Mouse (Mus musculus) intestine, embryonic 16.5 days (tissue): ENCODE data around the gene G530012D18Rik. TPM values are rescaled to one million over a fixed set of nuclear protein-coding genes. Genes with fewer than 3 reads are reported as not detected.
"Not testable (repeated sequence)": the region's sequence is repeated elsewhere in the genome, so short reads cannot be mapped to it uniquely, and the experiment has no call there.

Source experiments
- ATAC-seq: fragments of 200-750 bp; cut with Nextera tagmentation; 2 replicates; pipeline ENCODE4 v1.8.0; 2017; ENCODE audit warnings: moderate TSS enrichment, moderate library complexity
- H3K27ac ChIP-seq: fragments of 300-500 bp; sonication (generic); 2 replicates; pipeline ENCODE4 v1.5.1; 2014; ENCODE audit warnings: mild to moderate bottlenecking, low read length
- H3K27me3 ChIP-seq: fragments of 300-500 bp; sonication (generic); replicated peaks from 2 replicates; pipeline ENCODE4 v1.6.1; 2014; ENCODE audit warnings: low read length, control low read depth, mixed read lengths; ENCODE audit not compliant: control insufficient read depth, insufficient read depth
- H3K36me3 ChIP-seq: fragments of 300-500 bp; sonication (generic); 2 replicates; pipeline ENCODE4 v1.6.1; 2014; ENCODE audit warnings: low read length, control low read depth; ENCODE audit not compliant: control insufficient read depth, insufficient read depth
- H3K4me1 ChIP-seq: fragments of 300-500 bp; sonication (generic); 2 replicates; pipeline ENCODE4 v1.6.1; 2014; ENCODE audit warnings: low read length, control low read depth, mixed read lengths; ENCODE audit not compliant: control insufficient read depth, insufficient read depth
- H3K4me2 ChIP-seq: fragments of 300-500 bp; sonication (generic); 2 replicates; pipeline ENCODE4 v1.6.1; 2014; ENCODE audit warnings: low read depth, low read length, control low read depth
- H3K4me3 ChIP-seq: fragments of 300-500 bp; sonication (generic); 2 replicates; pipeline ENCODE4 v1.5.1; 2014; ENCODE audit warnings: mild to moderate bottlenecking, low read length
- H3K9ac ChIP-seq: fragments of 300-500 bp; sonication (generic); 2 replicates; pipeline ENCODE4 v1.6.1; 2014; ENCODE audit warnings: low read depth, low read length
- H3K9me3 ChIP-seq: fragments of 300-500 bp; sonication (generic); 2 replicates; pipeline ENCODE4 v1.6.1; 2016; ENCODE audit warnings: low read length, control low read depth; ENCODE audit not compliant: control insufficient read depth
- WGBS: fragments of 180-500 bp; shearing (Covaris S2); extraction: QIAGEN DNeasy Blood & Tissue Kit; methylation state at CpG from one replicate; pipeline ENCODE4 v1.1.7; 2014; 5-methylcytosine and 5-hydroxymethylcytosine counted together
- polyA plus RNA-seq: library from polyadenylated mRNA; unstranded; fragments of >200 nt; fragmentation: Nextera tagmentation; extraction: Ambion mirVana; gene quantifications from 2 replicates; pipeline ENCODE4 v1.2.1, GENCODE M21; 2015

The G530012D18Rik gene
- polyA plus RNA-seq, result not detected in 2 replicates

- not testable (repeated sequence) for H3K27me3 ChIP-seq, H3K27ac ChIP-seq, ATAC-seq, H3K4me2 ChIP-seq, H3K9me3 ChIP-seq, H3K4me1 ChIP-seq, H3K36me3 ChIP-seq, H3K4me3 ChIP-seq, H3K9ac ChIP-seq
- 78% methylated on average over 2 of the region's 3 CpGs for WGBS
Observed at GRCm38 (mm10) chr1:85575376-85575775, at the start of gene G530012D18Rik. G530012D18Rik (plus strand) TSS chr1:85575676.

GRCm38 (mm10) chr1:85526401-85526800, 49.1 kb upstream of the G530012D18Rik start:
- WGBS, result 43% methylated on average over 2 of the region's 3 CpGs
- not testable (repeated sequence) for ATAC-seq, H3K4me3 ChIP-seq, H3K4me1 ChIP-seq, H3K4me2 ChIP-seq, H3K27ac ChIP-seq, H3K36me3 ChIP-seq, H3K27me3 ChIP-seq, H3K9me3 ChIP-seq, H3K9ac ChIP-seq

- H3K4me2 ChIP-seq, H3K9me3 ChIP-seq, H3K4me1 ChIP-seq, H3K27me3 ChIP-seq, ATAC-seq, H3K36me3 ChIP-seq, H3K9ac ChIP-seq, H3K4me3 ChIP-seq, H3K27ac ChIP-seq: not testable (repeated sequence)
- WGBS, result 74% methylated on average over 13 of the region's 15 CpGs
Observed at GRCm38 (mm10) chr1:85528451-85529110, 46.9 kb upstream of the G530012D18Rik start.

- not testable (repeated sequence) for ATAC-seq, H3K27ac ChIP-seq, H3K4me3 ChIP-seq, H3K4me1 ChIP-seq, H3K9me3 ChIP-seq, H3K27me3 ChIP-seq, H3K36me3 ChIP-seq, H3K9ac ChIP-seq, H3K4me2 ChIP-seq
- 72% methylated on average over 3 of the region's 4 CpGs for WGBS
Observed at GRCm38 (mm10) chr1:85543818-85544217, 31.7 kb upstream of the G530012D18Rik start.

GRCm38 (mm10) chr1:85546442-85546841, 29.0 kb upstream of the G530012D18Rik start:
- not testable (repeated sequence) for H3K9ac ChIP-seq, H3K9me3 ChIP-seq, H3K4me2 ChIP-seq, H3K4me3 ChIP-seq, H3K27ac ChIP-seq, H3K4me1 ChIP-seq, H3K36me3 ChIP-seq, H3K27me3 ChIP-seq, ATAC-seq

- 83% methylated on average over 4 of the region's 4 CpGs for WGBS
- H3K9me3 ChIP-seq, ATAC-seq, H3K9ac ChIP-seq, H3K27ac ChIP-seq, H3K36me3 ChIP-seq, H3K4me3 ChIP-seq, H3K27me3 ChIP-seq, H3K4me2 ChIP-seq, H3K4me1 ChIP-seq: not testable (repeated sequence)
Observed at GRCm38 (mm10) chr1:85555261-85555660, 20.2 kb upstream of the G530012D18Rik start.

GRCm38 (mm10) chr1:85573554-85573953, 1.9 kb upstream of the G530012D18Rik start:
- H3K36me3 ChIP-seq, H3K4me1 ChIP-seq, H3K27ac ChIP-seq, H3K27me3 ChIP-seq, H3K9me3 ChIP-seq, ATAC-seq, H3K4me2 ChIP-seq, H3K4me3 ChIP-seq, H3K9ac ChIP-seq: not testable (repeated sequence)
- 69% methylated on average over 4 of the region's 4 CpGs for whole genome bisulfite sequencing

GRCm38 (mm10) chr1:85578372-85579010, 3.0 kb downstream of the G530012D18Rik start:
- 55% methylated on average over 3 of the region's 3 CpGs for WGBS
- H3K4me2 ChIP-seq, H3K9ac ChIP-seq: not testable (repeated sequence)

GRCm38 (mm10) chr1:85579199-85580147, 4.0 kb downstream of the G530012D18Rik start:
- H3K4me3 ChIP-seq, H3K4me2 ChIP-seq, H3K27me3 ChIP-seq, H3K27ac ChIP-seq, H3K9me3 ChIP-seq, H3K9ac ChIP-seq, ATAC-seq, H3K4me1 ChIP-seq, H3K36me3 ChIP-seq: not testable (repeated sequence)
- 69% methylated on average over 6 of the region's 7 CpGs for WGBS

More at GRCm38 (mm10) chr1:85578372-85579010, 3.0 kb downstream of the G530012D18Rik start:
- H3K27ac ChIP-seq, H3K4me3 ChIP-seq, H3K4me1 ChIP-seq, H3K9me3 ChIP-seq, H3K36me3 ChIP-seq, H3K27me3 ChIP-seq, ATAC-seq: not testable (repeated sequence)
